Mouse (Mus musculus): ENCODE results near the gene Cldn17.

DNA sequence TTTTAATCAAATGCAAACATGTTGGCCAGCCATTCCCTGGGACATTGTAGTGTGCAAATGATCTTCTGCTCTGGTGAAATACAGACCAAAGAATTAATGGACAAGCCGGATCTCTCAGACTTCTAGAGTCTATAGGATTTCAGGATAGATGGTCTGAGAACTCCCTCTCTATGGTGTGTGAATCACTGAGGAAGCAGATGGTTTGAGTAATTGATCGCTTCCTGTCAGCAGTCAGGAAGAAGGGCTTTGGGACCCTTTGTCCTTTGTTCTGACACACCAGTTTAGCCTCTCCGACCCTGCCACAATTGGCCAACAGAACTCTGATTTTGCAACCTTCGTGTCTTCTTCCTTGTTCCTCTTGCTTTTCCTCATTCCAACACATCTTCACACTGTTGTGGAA lies 1.4 kb upstream of the Cldn17 start:
- TF ChIP-seq CTCF (IDR thresholded peaks at IDR 0.05; ENCODE audit: control insufficient read depth, insufficient read depth, insufficient replicate concordance, low read depth, low read length), result no peak
- TF ChIP-seq POLR2A (IDR thresholded peaks at IDR 0.05; ENCODE audit: control insufficient read depth, low read depth, low read length), result no peak
